Comparison of ENCODE assay signal across 20 mouse cellular contexts in the genomic region with DNA sequence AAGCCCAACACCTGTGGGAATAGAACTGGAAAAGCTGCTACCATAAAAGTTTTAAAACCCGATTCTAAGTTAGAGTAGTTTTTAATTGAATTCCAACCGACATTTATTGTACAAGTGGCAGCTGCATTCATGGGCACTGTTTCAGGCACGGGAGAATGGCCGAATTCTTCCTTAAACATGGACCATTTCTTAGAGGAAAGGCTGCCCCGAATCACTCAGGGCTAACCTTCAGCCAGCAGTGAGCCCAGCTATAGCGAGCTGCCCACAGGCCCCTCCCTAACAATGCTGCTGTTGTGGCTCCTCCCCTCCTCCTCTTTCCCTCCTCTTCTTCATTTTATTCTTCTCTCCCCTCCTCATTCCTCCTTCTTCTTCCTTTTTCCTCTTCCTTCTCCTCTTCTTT. TPM values are rescaled to one million over a fixed set of nuclear protein-coding genes. Genes with fewer than 3 reads are reported as not detected.
"Had no signal": no experiment of that assay in that cellular context is flagged by ENCODE, and none has a peak within 500 bp of the region (broad histone marks: within the 10 kb centered on the region; RNA-seq: fewer than 3 reads in every experiment).

No protein-coding gene starts in this region.

- H3K4me3 ChIP-seq: lung, embryonic 15.5 days; megakaryocyte, embryonic 14.5 days; midbrain, embryonic 12.5 days; midbrain, embryonic 15.5 days; neural tube, embryonic 12.5 days; stomach, embryonic 15.5 days had no signal

- H3K36me3 ChIP-seq: lung, embryonic 15.5 days; midbrain, embryonic 12.5 days; midbrain, embryonic 15.5 days; neural tube, embryonic 12.5 days; stomach, embryonic 15.5 days had no signal

- H3K9me3 ChIP-seq: lung, embryonic 15.5 days; megakaryocyte, embryonic 14.5 days; midbrain, embryonic 12.5 days; midbrain, embryonic 15.5 days; neural tube, embryonic 12.5 days; stomach, embryonic 15.5 days had no signal

- H3K4me1 ChIP-seq: lung, embryonic 15.5 days; megakaryocyte, embryonic 14.5 days; midbrain, embryonic 12.5 days; midbrain, embryonic 15.5 days; neural tube, embryonic 12.5 days; stomach, embryonic 15.5 days had no signal

- H3K4me2 ChIP-seq: lung, embryonic 15.5 days; midbrain, embryonic 12.5 days; midbrain, embryonic 15.5 days; neural tube, embryonic 12.5 days; stomach, embryonic 15.5 days had no signal

- H3K27ac ChIP-seq: lung, embryonic 15.5 days; macrophage; midbrain, embryonic 12.5 days; midbrain, embryonic 15.5 days; neural tube, embryonic 12.5 days; stomach, embryonic 15.5 days; stomach, postnatal 0 days had no signal

- H3K9ac ChIP-seq: liver, postnatal 0 days; lung, embryonic 15.5 days; midbrain, embryonic 12.5 days; midbrain, embryonic 15.5 days; neural tube, embryonic 12.5 days; stomach, embryonic 15.5 days had no signal

- H3K27me3 ChIP-seq: lung, embryonic 15.5 days; midbrain, embryonic 12.5 days; midbrain, embryonic 15.5 days; neural tube, embryonic 12.5 days; stomach, embryonic 15.5 days had no signal

- DNase-seq: liver, postnatal 0 days; lung, adult 2 months; lung, postnatal 14 days; lung, postnatal 36 days; right cerebral cortex, postnatal 14 days; thymus, adult 2 months; thymus, postnatal 25 days; thymus, postnatal 4 days had no signal

- ATAC-seq: liver, postnatal 0 days; lung, postnatal 0 days; midbrain, embryonic 15.5 days had no signal

RNA-seq across cellular contexts. Expression of a gene that starts 44.8 kb away (rescaled TPM):
- total RNA-seq: megakaryocyte progenitor cell, adult 5-6 weeks; monocyte, adult 5-6 weeks; neutrophil, adult 5-6 weeks had no signal
- polyA plus RNA-seq: macrophage had no signal
